Mouse (Mus musculus) kidney, postnatal 14 days (tissue): ENCODE results near the gene Grin2d.

Experiments used
- DNase-seq: peaks from one replicate; pipeline ENCODE4 v3.0.0; 2022; ENCODE audit warnings: mixed read lengths

Gene Grin2d

GRCm38 (mm10) chr7:45897258-45897757 is 19.1 kb upstream of the Grin2d start:
- DNase-seq, result peak; percentile 83

- DNase-seq, result peak; percentile 98
These were observed 18.5 kb upstream of the Grin2d start, which contains the start of the genes Syngr4 and Tmem143 for GRCm38 (mm10) chr7:45896517-45897257. Syngr4 (minus strand) TSS chr7:45896714. Tmem143 (plus strand) TSS chr7:45896941.

GRCm38 (mm10) chr7:45895931-45896516 is 17.8 kb upstream of the Grin2d start:
- DNase-seq, result no peak

GRCm38 (mm10) chr7:45892651-45893050 is 14.5 kb upstream of the Grin2d start:
- DNase-seq, result no peak

GRCm38 (mm10) chr7:45887246-45887645 is 9.1 kb upstream of the Grin2d start:
- no peak for DNase-seq

- no peak for DNase-seq
These were observed 2.8 kb upstream of the Grin2d start for GRCm38 (mm10) chr7:45881011-45881410.

GRCm38 (mm10) chr7:45880531-45880930 is 2.4 kb upstream of the Grin2d start:
- DNase-seq, result no peak

GRCm38 (mm10) chr7:45876895-45877294 is 1.3 kb downstream of the Grin2d start:
- DNase-seq, result no peak

GRCm38 (mm10) chr7:45873061-45873947 is 4.9 kb downstream of the Grin2d start:
- peak; percentile 73 for DNase-seq

GRCm38 (mm10) chr7:45872624-45873023 is 5.6 kb downstream of the Grin2d start, which contains the start of gene Kdelr1:
Kdelr1 (plus strand) TSS chr7:45872772.
- DNase-seq, result peak; percentile 92

- no peak for DNase-seq
These were observed 7.7 kb downstream of the Grin2d start for GRCm38 (mm10) chr7:45870282-45871058.

GRCm38 (mm10) chr7:45869787-45870186 is 8.4 kb downstream of the Grin2d start:
- DNase-seq, result no peak

GRCm38 (mm10) chr7:45869107-45869670 is 9.0 kb downstream of the Grin2d start:
- no peak for DNase-seq

GRCm38 (mm10) chr7:45867871-45868270 is 10.3 kb downstream of the Grin2d start:
- no peak for DNase-seq

GRCm38 (mm10) chr7:45865925-45866910 is 12.0 kb downstream of the Grin2d start:
- DNase-seq, result peak; percentile 96

GRCm38 (mm10) chr7:45864435-45864834 is 13.7 kb downstream of the Grin2d start:
- no peak for DNase-seq

GRCm38 (mm10) chr7:45862804-45863203 is 15.4 kb downstream of the Grin2d start:
- DNase-seq, result no peak

- DNase-seq, result no peak
These were observed 19.2 kb downstream of the Grin2d start for GRCm38 (mm10) chr7:45859008-45859407.

GRCm38 (mm10) chr7:45856950-45857901 is 21.0 kb downstream of the Grin2d start:
- peak; percentile 14 for DNase-seq
